Mouse (Mus musculus): ENCODE results near the gene Nfia. TPM values are rescaled to one million over a fixed set of nuclear protein-coding genes. Genes with fewer than 3 reads are reported as not detected.

Gene Nfia
- polyA plus RNA-seq, 1 experiment from 2014 or later: 18.7 TPM

DNA sequence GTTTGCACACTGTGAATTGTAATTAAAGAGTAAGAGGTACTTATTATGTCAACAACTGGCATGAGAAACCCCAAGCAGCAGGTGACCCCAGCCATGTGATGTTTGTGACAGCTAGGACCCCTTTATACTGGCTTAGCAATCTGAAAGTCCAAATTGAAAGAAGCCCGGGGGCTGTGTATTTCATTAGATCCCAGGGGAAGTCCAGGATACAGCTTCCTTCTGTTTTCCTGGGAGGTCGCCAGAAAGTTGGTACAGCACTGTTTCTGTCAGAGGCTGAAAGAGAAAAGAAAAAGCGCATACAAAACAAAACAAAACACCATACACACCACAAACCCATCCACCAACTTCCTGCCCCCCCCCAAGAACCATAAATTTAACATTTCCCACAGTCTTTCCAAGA, 164.4 kb downstream of the Nfia start:
- no peak for DNase-seq (ENCODE audit: low spot score)

GRCm38 (mm10) chr4:97939492-97939891, 167.0 kb downstream of the Nfia start:
- no peak for DNase-seq (ENCODE audit: low spot score)

DNA sequence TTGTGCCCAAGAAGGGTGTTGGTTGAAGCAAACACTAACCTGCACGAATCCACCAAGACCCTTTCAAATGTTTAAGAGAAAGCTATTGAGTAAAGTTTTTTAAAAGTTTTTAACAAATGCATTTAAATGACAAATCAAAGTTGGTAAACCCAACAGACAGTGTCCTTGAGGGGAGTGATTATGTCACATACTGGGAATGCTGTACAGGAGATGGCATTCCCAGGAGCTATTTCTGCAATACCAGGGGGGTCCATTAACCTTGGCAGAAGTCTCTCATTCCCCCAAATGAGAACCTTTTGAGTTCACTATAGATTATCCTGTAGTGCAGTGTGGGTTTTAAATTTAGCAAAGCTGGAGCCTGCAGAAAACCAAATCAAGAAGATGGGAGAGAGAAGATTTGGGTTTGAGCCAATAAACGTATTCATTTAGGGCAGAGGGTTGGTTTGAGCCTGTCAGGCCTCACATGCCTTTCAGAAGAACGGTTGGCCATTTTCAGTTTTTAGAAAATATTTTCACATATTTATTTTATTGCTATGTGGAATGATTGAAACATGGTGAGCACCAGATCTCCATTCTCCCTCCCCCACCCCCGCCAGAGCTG, 167.5 kb downstream of the Nfia start:
- no peak for DNase-seq (ENCODE audit: low spot score)

- no peak for DNase-seq (ENCODE audit: low spot score)
Measured at GRCm38 (mm10) chr4:97941616-97942015, 169.1 kb downstream of the Nfia start.

DNA sequence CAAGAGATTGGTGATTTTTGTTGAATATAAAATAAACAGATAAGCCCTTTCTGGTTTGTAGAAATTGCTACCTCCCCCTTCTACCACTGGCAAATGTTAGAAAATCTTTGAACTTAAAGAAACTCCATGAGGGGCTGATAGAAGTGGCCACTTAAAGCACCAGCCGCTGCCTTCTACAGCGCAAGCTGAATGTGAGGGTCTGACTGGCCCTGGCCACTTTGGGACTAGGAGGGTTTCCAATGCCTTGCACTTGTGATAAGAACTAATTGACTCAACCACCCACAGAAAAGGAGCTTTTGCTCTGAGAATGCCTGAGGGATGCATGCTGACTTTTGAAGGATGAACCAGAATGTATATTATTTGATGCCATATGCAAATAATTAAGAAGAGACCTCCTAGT, 171.8 kb downstream of the Nfia start:
- no peak for DNase-seq (ENCODE audit: low spot score)

DNA sequence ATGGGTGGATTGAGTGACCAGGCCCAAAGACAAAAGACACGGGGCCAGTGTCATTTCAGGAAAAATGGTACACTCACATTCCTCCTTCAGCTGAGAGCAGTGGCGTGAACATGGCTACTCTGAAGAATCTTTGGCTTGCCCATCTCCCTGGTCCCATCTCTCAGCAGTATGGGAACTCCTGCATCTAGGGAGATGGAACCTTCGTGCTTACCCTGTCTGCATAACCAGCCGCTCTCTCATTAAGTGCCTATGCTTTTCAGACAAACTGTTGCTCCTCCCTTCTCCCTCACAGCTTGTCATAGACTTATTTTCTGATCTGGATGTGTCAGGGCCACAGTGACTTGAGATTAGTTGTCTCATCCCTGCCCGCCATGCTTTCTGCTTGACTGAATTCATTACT, 174.9 kb downstream of the Nfia start:
- no peak for DNase-seq (ENCODE audit: low spot score)

GRCm38 (mm10) chr4:97948250-97948649, 175.7 kb downstream of the Nfia start:
- no peak for DNase-seq (ENCODE audit: low spot score)

DNA sequence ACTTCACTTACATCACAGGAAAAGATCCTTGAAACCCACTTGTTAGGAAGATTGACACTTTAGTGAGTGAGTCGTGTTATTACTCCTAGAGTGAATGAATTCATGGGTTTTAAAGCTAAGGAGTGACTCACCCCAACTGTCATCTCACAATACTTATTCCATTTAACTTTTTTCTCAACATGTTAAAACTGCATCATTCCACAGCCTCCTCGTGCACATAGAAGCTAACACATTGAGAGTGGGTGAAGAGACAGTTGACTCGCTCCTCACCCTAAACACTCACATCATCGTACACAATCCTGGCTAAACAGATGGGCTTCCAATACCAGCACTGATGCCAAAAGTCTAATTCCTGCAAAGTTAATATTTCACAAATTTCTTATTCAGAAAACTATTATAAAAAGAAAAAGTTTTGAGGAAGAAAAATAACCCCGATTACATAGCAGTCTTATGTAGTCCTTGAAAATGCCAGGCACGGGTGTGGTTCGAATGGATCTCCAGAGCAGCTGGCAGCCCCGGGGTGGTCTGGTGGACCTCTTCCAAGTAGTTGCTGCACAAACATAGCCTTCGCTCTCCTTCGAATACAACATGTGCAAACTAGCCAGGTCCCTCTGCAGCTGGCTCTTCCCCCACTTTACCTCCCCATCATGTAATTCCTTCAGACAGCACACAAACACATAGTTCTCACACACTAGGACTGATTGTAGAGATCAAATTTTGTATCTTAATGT, 178.0 kb downstream of the Nfia start:
- DNase-seq (ENCODE audit: low spot score): no peak

DNA sequence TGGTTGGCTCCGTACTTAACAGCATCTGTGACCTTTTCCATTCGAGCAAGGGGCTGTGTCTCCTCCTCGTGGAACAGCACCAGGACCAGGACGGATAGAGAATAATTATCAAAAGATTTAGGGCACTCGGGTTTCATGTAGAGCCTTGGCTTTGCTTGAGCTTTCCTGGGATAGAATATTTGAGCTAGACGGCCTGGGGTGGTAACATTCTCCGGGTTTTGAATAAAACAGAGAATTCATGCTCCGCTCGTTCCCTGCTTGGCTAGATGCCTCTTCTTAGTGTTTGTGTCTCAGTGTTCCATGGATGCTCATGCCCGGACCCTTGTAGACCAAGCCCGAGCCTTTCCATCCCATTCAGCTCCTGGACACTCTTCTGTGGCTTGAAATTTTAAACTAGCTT, 181.4 kb downstream of the Nfia start:
- no peak for DNase-seq (ENCODE audit: low spot score)

DNA sequence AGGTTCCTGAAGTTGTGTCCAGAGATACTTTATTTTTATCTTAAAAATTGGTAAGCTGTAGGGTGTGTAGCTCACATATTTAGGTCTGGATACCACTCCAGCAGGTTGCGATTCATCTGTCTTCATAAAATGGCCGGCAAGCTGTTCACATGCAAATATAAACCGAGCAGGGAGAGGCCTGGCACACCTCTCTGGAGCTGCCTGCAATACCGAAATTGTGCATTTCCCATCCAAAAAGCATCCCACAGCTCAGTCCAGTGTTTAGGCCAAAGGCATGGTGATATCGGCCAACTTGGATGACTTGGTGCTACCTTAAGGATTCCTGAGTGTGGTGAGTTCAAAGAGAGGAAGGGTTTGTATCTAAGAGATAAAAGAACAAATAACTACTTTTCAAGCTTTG, 185.6 kb downstream of the Nfia start:
- no peak for DNase-seq (ENCODE audit: low spot score)

DNA sequence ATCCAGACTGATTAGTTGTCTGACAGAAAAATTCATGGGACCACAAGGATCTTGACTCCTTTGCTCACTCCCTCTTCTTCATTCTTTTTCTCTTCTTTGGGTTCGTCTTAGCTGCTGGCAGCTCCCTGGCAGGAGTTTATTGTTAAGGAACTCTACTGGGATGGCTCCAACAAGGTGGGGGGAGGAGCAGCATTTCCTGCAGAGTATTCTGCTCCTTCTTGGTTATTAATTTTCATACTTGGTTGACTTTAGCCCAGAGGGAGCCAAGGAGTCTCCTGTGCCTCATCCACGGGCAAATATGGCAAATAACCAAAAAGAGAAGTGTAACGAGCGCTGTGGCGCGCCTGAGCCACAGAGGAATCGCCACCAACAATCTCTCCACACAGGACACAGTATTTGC, 190.3 kb downstream of the Nfia start:
- DNase-seq (ENCODE audit: low spot score): no peak

- no peak for DNase-seq (ENCODE audit: low spot score)
Measured at GRCm38 (mm10) chr4:97963951-97964350, 191.4 kb downstream of the Nfia start.

GRCm38 (mm10) chr4:97968786-97969348, 196.3 kb downstream of the Nfia start:
- no peak for DNase-seq (ENCODE audit: low spot score)

DNA sequence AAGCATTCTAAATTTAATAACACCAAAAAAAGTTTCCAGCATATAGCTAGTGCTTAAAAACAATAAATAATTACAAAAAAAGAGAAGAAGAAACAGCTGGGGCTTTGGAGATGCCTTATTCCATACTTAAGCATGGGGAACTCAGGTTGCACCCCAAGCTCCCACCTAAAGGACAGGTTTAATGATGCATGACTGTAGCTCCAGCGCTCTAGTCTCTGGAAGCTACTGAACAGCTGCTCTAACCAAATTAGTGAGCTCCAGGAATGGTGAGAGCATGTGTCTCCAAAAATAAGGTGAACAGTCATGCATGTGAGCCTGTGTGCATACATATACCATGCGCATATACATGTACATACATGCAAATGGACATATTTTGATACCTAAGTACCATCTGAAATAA, 200.5 kb downstream of the Nfia start:
- no peak for DNase-seq (ENCODE audit: low spot score)

DNA sequence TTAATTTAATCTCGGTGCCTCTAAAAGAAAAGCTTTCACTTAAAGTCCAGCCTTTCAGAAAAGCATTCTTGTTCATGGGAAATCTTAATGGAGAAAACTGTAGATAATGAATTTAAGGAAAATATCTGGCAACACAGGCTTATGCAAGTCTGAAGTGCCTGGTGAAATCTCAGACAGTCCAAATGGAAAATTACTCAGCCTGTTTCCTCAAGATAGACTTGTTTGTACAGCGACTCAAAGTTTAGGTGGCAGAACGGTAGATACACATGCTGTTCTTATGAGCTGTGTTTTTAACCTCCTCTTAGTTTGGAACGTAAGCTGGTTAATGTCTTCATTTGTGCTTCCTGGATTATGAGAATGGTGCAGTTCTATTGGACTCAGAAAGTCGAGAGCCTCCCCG, 201.5 kb downstream of the Nfia start:
- DNase-seq (ENCODE audit: low spot score): no peak

- no peak for DNase-seq (ENCODE audit: low spot score)
Measured at GRCm38 (mm10) chr4:97976891-97977290, 204.4 kb downstream of the Nfia start.

GRCm38 (mm10) chr4:97984361-97984760, 211.8 kb downstream of the Nfia start:
- DNase-seq (ENCODE audit: low spot score): no peak

DNA sequence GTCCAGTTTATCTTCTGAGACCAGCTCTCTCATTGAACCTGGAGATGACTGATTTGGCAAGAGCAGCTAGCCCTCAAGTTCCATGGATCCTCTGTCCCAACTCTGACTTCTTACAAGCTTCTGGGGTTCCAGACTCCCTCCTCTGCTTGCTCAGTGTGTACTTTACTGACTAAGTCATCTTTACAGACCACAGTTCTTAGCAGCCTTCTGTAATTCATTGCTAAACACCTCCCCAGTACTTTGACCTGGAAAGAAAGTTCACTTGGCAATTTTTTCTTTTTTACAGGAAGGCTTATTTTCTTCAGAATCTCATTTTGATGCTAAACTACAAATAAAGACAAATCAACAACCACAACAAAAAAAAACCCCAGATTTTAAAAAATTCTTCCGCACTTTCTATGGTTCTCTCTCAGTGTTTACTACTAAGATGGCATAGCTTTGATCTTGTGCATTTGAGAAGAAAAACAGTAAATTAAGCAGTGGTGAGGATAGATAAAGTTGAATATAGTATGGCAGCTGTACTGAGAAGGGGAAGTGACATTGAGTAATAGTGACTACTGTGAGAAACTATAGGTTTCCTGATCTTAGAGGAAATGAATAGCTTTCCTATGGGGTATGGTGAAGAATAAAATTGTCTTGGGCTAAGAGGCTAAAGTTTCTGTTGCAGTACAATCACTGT, 213.7 kb downstream of the Nfia start:
- DNase-seq (ENCODE audit: low spot score): no peak

DNA sequence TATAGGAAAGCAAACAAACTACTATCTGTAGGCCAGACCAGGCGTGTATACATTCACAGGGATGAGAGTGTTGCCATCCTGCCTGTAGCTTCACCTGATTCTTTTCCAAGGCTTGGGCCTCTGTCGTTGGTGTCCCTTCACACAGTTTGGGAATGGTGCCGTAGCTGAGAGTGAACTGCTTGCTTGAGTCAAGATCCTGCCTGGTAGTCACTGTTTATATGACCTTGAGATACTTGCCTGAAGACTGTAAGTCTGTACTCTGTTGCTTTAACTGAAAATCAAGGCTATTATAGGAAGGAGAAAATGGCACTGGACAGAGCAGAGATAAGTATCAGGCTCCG, 214.2 kb downstream of the Nfia start:
- no peak for DNase-seq (ENCODE audit: low spot score)

DNA sequence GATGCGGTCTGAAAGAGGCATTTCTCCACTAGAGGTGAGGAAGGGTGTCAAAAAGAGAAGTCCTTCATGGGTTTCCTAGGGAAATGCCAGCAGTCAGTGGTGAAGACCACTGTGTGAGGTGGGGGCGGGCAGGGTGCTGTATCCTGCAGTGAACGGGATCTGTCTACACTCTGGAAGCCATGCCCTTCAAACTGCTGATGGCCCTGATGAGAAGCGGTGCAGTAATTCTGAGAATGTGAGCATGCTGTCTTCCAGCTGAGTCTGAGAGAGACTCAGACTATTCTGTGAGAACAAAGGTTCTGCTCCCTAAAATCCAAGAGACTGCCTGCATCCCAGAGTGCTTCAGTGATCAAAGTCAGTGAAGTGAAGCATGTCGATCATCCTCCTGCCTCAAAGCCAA, 216.2 kb downstream of the Nfia start:
- no peak for DNase-seq (ENCODE audit: low spot score)

DNA sequence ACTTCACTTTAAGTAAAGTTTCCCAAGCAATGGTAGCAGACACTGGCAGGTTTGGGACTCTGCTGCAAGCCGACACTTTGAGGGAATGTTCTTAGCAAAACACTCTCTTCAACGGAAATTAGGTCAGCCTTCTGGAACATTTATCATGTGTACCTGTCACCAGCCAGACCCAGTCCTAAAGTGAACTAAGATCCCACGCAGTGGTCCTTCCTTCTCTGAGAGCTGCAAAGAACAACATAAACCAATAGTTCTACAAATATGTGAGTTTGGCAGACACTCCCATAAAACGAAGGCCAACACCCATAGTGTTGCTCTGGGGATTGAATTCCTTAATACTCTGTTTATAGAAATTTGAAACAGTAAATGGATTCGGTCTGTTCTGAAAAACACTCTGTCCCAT, 217.9 kb downstream of the Nfia start:
- no peak for DNase-seq (ENCODE audit: low spot score)

DNA sequence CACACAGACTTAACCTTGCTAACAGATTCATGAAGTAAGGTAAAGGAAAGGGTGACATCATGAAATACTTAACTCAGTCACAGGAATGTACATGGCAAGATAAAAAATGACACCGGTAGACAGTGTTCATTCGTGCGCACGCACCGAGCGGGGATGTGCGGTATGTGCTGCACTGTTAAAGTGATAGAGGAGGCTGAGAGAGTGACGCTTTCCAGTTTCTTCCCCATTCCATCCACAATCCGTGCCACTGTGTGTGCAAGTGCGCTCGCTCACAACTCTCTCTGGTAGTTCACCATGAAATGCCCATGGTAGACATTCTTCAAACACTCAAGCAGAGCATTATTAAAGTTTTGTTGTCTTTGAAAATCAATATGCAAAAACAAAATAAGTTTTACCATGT, 218.9 kb downstream of the Nfia start:
- no peak for DNase-seq (ENCODE audit: low spot score)

DNA sequence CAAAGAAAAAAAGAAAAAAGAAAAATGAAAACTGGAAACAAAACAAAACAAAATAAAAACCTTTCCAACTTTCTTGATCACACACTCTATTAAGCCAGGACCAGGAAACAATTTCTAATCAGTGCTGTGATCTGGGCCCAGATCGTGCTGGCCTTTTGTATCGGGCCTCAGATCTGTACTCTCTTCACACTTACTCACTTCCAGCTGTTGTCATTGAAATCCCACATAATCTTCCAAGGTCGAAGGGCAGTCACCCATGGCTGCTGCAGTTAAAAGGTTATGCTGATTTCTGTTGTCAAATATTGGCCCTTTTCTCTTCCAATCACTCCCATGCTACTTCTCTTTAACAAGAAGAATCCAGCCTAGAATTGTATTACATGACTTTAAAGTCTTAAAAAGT, 219.3 kb downstream of the Nfia start:
- no peak for DNase-seq (ENCODE audit: low spot score)
